Mouse (Mus musculus) adrenal gland, postnatal 36 days (tissue): ENCODE results near the gene Gm9508. TPM values are rescaled to one million over a fixed set of nuclear protein-coding genes. Genes with fewer than 3 reads are reported as not detected.

Source experiments
- DNase-seq, 2 experiments: peaks; one replicate each; pipeline ENCODE4 v3.0.0; 2021; ENCODE audit warnings: mixed read lengths in 1 of 2
- total RNA-seq, 2 experiments: library from RNA; stranded (reverse); gene quantifications; 2 replicates each; pipeline ENCODE4 v1.2.3; 2021

Gene Gm9508
- total RNA-seq, 2 experiments from 2014 or later = not detected

DNA sequence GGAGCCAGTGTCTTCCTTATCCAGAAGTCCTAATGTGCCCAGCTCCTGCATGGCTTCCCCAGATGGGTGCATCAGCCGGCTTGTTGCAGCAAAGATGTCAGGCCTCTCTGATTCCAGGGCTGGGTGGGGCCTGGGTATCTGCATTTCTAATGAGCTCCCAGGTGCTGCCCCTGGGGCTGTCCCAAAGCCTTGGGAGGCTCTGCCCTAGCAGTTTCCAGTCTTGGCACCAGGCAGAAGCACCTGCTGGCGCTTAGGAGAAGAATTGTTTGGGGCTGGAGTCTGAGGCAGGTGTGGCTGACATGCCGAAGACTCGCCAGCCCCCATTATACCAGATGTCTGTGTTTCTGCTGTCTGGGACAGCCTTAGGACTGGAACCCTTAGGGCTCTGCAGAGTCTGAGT is 26.3 kb downstream of the Gm9508 start:
- no peak for DNase-seq

DNA sequence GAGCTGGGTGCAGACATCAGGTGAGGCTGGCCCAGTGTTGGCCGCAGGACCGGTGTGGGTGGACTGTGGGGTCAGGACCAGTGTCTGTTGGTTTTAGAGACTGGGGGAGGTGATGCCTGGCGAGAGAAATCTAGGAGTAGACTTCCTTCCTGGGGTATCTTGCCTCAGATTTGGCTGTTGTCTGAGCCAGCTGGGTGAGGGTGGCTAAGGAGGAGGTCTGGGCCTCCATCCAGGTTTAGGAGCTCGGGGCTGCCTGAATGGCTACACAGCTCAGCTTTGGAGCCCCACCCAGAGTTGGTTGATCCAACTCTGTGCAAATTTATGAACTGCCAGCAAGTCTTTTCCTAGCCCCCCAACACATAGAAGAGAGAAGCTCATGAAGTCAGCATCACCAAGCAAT is 29.6 kb downstream of the Gm9508 start:
- DNase-seq = no peak

DNA sequence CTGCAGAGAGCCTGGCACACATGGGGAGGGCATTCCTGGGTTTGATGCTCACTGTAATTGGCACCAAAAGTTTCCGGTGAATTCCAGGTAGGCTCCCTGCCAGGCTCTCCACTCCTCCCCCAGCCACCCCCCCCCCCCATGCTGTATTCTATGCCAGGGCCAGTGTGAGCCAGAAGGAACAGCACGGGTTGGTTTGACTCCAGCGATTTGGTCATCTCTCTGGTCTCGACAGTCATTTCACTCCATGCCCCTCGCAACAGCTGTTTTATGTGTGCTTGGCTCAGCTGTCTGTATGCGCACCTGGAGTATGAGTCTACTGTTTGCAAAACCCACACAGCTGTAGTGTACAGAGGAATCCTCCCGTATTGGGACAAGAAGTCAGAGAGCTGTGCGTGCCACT is 30.7 kb downstream of the Gm9508 start:
- no peak for DNase-seq

DNA sequence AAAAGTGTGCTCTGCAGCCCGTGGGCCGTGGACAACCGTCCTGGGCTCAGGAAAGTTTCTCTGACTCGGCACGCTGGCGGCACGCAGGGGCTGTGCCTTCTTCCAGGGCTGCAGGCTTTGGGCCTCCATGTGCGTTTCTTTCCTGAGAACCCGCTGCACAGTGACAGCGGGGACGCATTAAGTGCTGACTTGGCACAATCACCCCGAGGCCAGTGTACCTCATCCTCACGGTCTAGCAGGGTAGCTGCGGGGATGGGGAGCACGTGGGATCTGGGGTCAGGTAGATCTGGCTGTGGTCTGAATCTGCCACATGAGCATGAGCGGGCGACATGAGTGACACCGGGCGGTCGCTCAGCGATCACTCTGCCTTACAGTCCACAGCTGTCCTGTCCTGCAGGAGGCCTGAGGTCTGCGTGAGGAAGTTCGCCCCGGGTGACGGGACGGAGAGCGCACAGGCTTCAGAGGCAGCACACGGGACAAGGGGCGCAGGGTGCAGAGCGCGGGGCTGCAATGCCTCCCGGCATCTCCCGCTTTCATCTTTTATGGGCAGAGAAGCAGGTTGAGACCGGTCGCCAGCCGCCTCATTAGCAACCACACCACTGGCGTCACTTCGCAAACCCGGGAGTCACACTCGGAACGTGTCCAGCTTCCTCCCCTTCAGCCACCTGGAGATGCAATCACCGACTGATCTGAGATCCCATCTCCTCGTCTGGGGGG is 32.9 kb downstream of the Gm9508 start:
- DNase-seq = no peak

DNA sequence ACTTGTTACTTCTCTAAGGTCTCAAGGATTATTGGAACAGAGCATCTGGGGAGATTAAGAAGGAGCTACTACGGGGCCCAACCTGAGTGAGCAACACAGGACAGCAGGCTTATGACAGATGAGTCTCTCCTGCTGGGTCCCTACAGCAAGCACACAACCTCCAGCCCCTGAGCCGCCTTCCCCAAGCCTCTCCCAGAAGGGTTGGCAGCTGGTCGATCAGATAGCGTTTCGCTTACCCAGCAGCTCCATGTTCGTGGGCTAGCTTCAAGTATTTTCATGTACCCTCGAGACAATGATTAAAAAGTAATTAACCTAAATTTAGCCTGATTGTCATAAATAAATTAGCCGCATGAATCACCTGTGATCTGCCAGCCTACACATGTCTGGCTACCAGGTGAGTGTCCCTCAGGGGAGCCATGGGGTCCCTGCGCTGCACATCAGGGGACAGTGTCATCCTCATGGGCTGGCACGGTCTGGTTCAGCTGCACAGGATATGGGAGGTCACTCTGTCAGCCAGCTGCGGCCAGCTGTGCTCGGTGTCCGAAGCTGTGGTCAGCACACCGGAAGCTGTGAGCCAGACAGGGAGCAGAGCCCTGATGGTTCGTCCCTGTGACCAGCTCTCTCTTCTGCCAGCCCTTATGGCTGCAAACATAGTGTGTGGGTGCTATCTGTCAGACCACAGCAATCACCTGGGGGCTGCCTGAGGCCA is 38.6 kb downstream of the Gm9508 start:
- DNase-seq = no peak

DNA sequence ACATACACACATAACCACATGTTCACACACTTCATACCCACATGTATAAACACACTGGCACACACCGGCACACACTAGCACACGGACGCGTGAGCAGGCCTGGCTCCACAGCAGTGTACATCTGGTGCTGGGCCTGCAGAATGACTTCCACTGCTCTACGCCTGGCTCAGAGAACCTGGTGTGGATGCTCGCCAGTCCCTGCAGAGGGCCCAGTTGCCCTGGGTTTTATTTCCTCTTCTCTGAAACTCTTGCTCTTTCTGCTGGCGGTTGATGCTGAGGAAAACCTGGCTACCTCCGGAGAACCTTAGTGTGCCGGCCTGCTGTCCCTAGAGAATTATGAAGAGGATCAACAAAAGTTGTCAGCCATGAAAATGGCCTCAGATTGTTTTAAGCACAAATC is 45.0 kb downstream of the Gm9508 start:
- no peak for DNase-seq

DNA sequence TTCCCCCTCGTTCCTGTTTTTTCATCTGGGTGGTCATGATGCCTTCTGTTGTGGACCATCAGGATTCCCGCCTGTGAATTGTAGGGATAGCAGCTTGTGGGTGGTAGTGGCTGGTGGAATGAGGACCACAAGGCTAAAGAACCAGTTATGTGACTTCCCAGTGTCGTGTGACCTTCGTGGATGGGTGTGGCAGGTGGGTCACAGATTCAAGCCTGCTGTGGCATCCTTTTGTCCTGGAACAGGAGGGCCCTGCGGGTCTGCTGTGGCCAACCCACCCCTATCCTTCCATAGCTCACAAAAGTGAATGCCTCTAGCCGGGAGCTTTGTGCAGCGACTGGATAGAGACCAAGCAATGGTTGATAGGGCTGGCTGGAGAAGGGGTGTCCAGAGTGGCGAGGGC is 49.1 kb downstream of the Gm9508 start:
- DNase-seq = no peak

DNA sequence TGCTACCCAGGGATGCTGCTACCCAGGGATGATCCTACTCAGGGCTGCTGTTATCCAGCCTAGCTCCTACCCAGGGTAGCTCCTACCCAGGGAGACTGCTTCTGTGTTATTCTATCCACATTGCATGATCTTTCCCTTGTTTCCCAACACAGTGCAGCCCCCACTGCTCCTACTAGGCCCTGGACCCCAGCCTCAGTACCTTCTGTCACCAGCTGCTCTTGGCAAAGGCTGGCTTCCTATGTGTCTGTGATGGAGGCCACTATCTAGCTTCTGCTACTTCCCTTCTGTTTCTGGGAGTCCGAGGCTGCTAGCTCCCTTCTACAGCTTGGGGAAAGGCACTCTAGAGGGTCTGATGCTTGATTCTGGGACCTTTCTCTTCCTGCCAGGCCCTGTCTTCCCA is 49.6 kb downstream of the Gm9508 start:
- DNase-seq = no peak

Other genes starting within 250 kb of the Gm9508 start
- 10 to 100 TPM; 19.2 to 25.0 TPM for gene Fam207a, start 181.4 kb downstream of the Gm9508 start, total RNA-seq
- gene Itgb2, start 167.0 kb downstream of the Gm9508 start, total RNA-seq = 1 to 10 TPM; 4.2 to 9.1 TPM
- gene Pttg1ip, start 115.5 kb downstream of the Gm9508 start, total RNA-seq = 100 to 1,000 TPM; 197 to 219 TPM
- 100 to 1,000 TPM in 1 of 2 experiments, 10 to 100 TPM in 1; 89.0 to 106 TPM for gene Sumo3, start 91.1 kb downstream of the Gm9508 start, total RNA-seq
- gene Gm49325, start 91.0 kb downstream of the Gm9508 start, total RNA-seq = 10 to 100 TPM; 24.1 to 27.6 TPM
- gene Ube2g2, start 75.0 kb downstream of the Gm9508 start, total RNA-seq = 10 to 100 TPM; 57.3 to 67.6 TPM
- under 1 TPM; 0.16 to 0.23 TPM for gene Tspear, start 10.7 kb downstream of the Gm9508 start, total RNA-seq
- not detected for gene Gm19402, start 6.5 kb downstream of the Gm9508 start, total RNA-seq
- gene Gm10272, start 9.4 kb upstream of the Gm9508 start, total RNA-seq = not detected
- gene Gm10024, start 14.2 kb upstream of the Gm9508 start, total RNA-seq = not detected
- gene Gm10142, start 18.6 kb upstream of the Gm9508 start, total RNA-seq = not detected
- not detected for gene Krtap12-1, start 23.4 kb upstream of the Gm9508 start, total RNA-seq
- not detected for gene Gm10100, start 29.3 kb upstream of the Gm9508 start, total RNA-seq
- not detected for gene Gm18596, start 45.4 kb upstream of the Gm9508 start, total RNA-seq
- gene Gm9736, start 54.1 kb upstream of the Gm9508 start, total RNA-seq = not detected
- gene Gm3233, start 62.4 kb upstream of the Gm9508 start, total RNA-seq = not detected
- gene Gm3238, start 74.1 kb upstream of the Gm9508 start, total RNA-seq = not detected
- gene Gm7138, start 79.7 kb upstream of the Gm9508 start, total RNA-seq = not detected
- gene Gm3250, start 85.3 kb upstream of the Gm9508 start, total RNA-seq = not detected
- gene Gm7137, start 91.0 kb upstream of the Gm9508 start, total RNA-seq = not detected
- not detected for gene Gm9639, start 97.8 kb upstream of the Gm9508 start, total RNA-seq
- gene Gm19668, start 101.9 kb upstream of the Gm9508 start, total RNA-seq = not detected
- gene Gm9507, start 114.6 kb upstream of the Gm9508 start, total RNA-seq = not detected
- gene Gm2696, start 117.4 kb upstream of the Gm9508 start, total RNA-seq = not detected
- gene Krtap10-4, start 129.9 kb upstream of the Gm9508 start, total RNA-seq = not detected
- gene Krtap10-10, start 138.7 kb upstream of the Gm9508 start, total RNA-seq = not detected
- gene Gm36176, start 149.6 kb upstream of the Gm9508 start, total RNA-seq = not detected
- not detected for gene Gm10318, start 155.6 kb upstream of the Gm9508 start, total RNA-seq
- gene Gm3285, start 164.7 kb upstream of the Gm9508 start, total RNA-seq = not detected
- 1 to 10 TPM; 4.2 to 5.7 TPM for gene Lrrc3, start 205.3 kb upstream of the Gm9508 start, total RNA-seq